Mouse (Mus musculus) stomach, embryonic 14.5 days (tissue): Measurements from ENCODE around the gene Tmem186. TPM values are rescaled to one million over a fixed set of nuclear protein-coding genes. Genes with fewer than 3 reads are reported as not detected.

Experiments used
- ATAC-seq: fragments of 200-750 bp; cut with Nextera tagmentation; 2 replicates; pipeline ENCODE4 v1.8.0; 2017; ENCODE audit warnings: low read depth, moderate TSS enrichment; ENCODE audit not compliant: insufficient number of reproducible peaks, insufficient read depth, low FRiP score
- H3K27ac ChIP-seq: fragments of 300-500 bp; sonication (generic); 2 replicates; pipeline ENCODE4 v1.5.1; 2014; ENCODE audit warnings: mild to moderate bottlenecking, low read length, moderate library complexity, mixed read lengths
- H3K27me3 ChIP-seq: fragments of 300-500 bp; sonication (generic); 2 replicates; pipeline ENCODE4 v1.6.1; 2014; ENCODE audit warnings: low read length, control low read depth, mixed read lengths; ENCODE audit not compliant: control insufficient read depth, insufficient read depth
- H3K36me3 ChIP-seq: fragments of 300-500 bp; sonication (generic); 2 replicates; pipeline ENCODE4 v1.6.1; 2014; ENCODE audit warnings: mild to moderate bottlenecking, control low read depth, low read length, moderate library complexity, mixed read lengths; ENCODE audit not compliant: control insufficient read depth, insufficient read depth
- H3K4me1 ChIP-seq: fragments of 300-500 bp; sonication (generic); 2 replicates; pipeline ENCODE4 v1.6.1; 2014; ENCODE audit warnings: low read length, control low read depth, mixed read lengths; ENCODE audit not compliant: control insufficient read depth, insufficient read depth
- H3K4me2 ChIP-seq: fragments of 300-500 bp; sonication (generic); replicated peaks from 2 replicates; pipeline ENCODE4 v1.6.1; 2014; ENCODE audit warnings: low read depth, low read length, control low read depth
- H3K4me3 ChIP-seq: fragments of 300-500 bp; sonication (generic); 2 replicates; pipeline ENCODE4 v1.5.1; 2014; ENCODE audit warnings: low read depth, low read length, control low read depth
- H3K9ac ChIP-seq: fragments of 300-500 bp; sonication (generic); replicated peaks from 2 replicates; pipeline ENCODE4 v1.6.1; 2014; ENCODE audit warnings: low read depth, mild to moderate bottlenecking, control low read depth, low read length, moderate library complexity, mixed read lengths
- H3K9me3 ChIP-seq: fragments of 300-500 bp; sonication (generic); 2 replicates; pipeline ENCODE4 v1.6.1; 2016; ENCODE audit warnings: low read depth, low read length, control low read depth; ENCODE audit not compliant: control insufficient read depth
- WGBS: fragments of 180-500 bp; shearing (Covaris S2); extraction: QIAGEN DNeasy Blood & Tissue Kit; methylation state at CpG from one replicate; pipeline ENCODE4 v1.1.7; 2014; 5-methylcytosine and 5-hydroxymethylcytosine counted together
- polyA plus RNA-seq: library from polyadenylated mRNA; unstranded; fragments of >200 nt; fragmentation: Nextera tagmentation; extraction: Ambion mirVana; gene quantifications from 2 replicates; pipeline ENCODE4 v1.2.1, GENCODE M21; 2014

Tmem186 gene
- polyA plus RNA-seq, 1 experiment from 2014 or later = 12.1 TPM

DNA sequence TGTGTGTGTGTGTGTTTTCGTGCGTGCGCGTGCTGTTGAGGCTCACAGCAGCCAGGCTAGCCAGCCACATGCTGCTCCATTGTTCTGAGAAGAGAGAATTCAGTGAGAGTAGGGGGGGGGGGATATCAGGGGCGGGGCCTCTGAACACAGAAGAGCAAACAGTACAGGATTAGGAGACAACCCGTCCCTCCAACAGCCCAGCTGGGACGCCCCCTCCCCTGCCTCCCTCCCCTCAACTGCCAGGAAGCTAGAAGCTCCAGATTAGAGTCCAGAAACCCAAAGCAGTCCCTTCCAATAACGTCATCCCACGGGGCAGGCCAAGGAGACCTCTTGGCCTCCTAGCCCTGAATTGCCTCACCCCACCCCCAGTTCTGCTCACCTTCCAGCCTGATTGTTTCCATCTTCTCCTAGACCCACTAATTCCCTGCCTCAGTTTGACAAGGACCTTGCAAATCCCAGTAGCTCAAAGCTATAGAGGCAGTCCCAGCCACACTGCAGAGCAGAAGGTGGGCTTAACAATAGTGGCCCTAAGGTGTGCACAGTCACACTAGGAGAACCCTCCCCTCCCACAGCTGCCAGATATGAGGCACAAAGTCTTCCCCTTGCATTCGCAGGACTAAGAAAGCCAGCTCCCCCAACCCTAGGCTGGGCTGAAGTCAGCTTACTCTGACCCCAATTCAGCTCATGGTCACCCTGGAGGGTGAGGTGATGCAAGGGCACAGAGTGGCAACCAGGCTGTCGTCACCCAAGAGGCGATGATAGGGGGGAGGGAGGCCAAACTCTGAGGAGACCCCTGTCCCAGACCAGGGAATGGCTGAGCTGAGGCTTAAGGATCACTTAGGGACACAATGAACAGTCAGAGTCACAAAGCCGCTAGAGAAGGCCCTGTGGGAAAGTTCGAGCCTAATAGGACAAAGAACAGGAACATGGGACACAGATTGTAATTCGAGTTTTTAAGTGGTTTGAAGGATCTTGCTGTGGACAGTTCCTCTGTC, 32.8 kb upstream of the Tmem186 start:
- Histone ChIP-seq H3K9me3 (no peaks in the 10 kb centered on the region), H3K4me3 (peak overlapping the region; percentile 61), H3K4me2 (peak overlapping the region; percentile 55), H3K27me3 (no peaks in the 10 kb centered on the region), H3K4me1 (peaks cover 29% of the 10 kb centered on the region; the same call in 1 of the 2 replicates), H3K36me3 (no peaks in the 10 kb centered on the region), H3K27ac (0 out of 2 replicates have a peak overlapping the region, but pooled peaks have one; percentile 64), H3K9ac (peak overlapping the region; percentile 49; the same call in 1 of the 2 replicates)
- 7% methylated on average over 14 of the region's 15 CpGs for WGBS
- no peak for ATAC-seq

DNA sequence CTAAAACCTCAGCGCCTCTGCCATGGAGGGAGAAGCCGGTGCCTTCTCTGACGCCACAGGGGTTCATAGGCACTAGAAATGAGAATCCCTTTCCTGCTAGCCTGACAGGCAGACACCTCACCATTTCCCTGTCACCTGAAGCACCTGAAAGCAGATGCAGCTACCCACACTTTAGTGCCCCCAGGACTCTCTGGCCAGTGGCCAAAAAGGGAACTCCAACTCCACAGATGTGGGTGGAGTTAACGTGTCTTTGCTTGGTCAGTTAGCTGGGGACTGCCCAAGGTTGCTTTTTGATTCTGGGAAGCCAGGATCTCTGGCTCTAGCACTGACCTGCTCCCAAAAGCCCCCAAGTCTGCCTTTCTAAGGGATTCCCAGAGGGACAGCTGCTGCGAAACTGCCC, 31.9 kb upstream of the Tmem186 start:
- no peak for ATAC-seq
- Histone ChIP-seq H3K9ac (no peak overlapping the region), H3K27me3 (no peaks in the 10 kb centered on the region), H3K9me3 (no peaks in the 10 kb centered on the region), H3K4me3 (no peak overlapping the region), H3K4me2 (peak overlapping the region; percentile 55), H3K36me3 (no peaks in the 10 kb centered on the region), H3K4me1 (peaks cover 29% of the 10 kb centered on the region; the same call in 1 of the 2 replicates), H3K27ac (no peak overlapping the region)
- 57% methylated on average over 5 of the region's 5 CpGs for WGBS

DNA sequence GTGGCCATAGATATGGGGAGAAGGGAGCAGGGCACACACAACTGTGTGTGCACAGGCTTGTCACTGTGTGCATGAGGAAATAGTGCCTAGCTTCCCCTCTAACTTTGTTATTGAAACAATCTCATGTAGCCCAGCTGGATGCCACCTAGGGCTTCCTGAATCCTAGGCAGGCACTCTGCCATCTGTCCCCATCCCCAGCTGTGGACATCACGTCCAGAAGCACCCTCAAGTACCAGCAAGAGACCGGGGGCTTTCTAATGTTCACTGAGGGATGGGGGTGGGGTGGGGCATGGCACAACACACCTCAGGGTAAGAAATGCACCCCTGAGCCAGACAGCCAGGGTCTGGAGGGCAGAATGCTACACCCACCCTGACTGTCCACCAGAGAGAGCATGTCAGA, 30.9 kb upstream of the Tmem186 start:
- Histone ChIP-seq H3K27ac (no peak overlapping the region), H3K36me3 (no peaks in the 10 kb centered on the region), H3K4me1 (peaks cover 29% of the 10 kb centered on the region; the same call in 1 of the 2 replicates), H3K27me3 (no peaks in the 10 kb centered on the region), H3K4me3 (no peak overlapping the region), H3K9me3 (no peaks in the 10 kb centered on the region), H3K9ac (no peak overlapping the region), H3K4me2 (no peak overlapping the region)
- no peak for ATAC-seq
- WGBS = 83% methylated on average over 2 of the region's 2 CpGs

DNA sequence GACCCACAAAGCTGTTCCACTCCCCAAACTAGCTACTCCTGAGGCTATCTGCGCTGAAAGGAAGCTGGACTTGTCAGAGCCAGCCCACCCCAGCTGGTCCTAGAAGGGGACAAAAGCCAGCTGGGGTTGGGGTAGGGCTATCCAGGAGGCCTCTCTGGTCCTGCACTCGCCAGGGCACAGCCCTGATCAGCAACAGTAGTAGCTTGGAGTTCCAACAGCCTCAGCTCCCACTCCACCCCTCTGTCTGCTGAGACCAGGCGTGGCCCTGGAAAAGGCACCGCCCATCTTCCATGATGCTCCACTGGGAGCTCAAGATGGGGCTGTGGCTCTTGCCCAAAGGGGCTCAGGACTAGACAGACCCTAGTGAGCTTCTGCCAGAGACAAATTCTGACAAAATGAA, 30.3 kb upstream of the Tmem186 start:
- Histone ChIP-seq H3K9ac (no peak overlapping the region), H3K27ac (no peak overlapping the region), H3K4me3 (no peak overlapping the region), H3K4me2 (no peak overlapping the region), H3K27me3 (no peaks in the 10 kb centered on the region), H3K4me1 (peaks cover 29% of the 10 kb centered on the region; the same call in 1 of the 2 replicates), H3K9me3 (no peaks in the 10 kb centered on the region), H3K36me3 (no peaks in the 10 kb centered on the region)
- 54% methylated on average over 4 of the region's 4 CpGs for WGBS
- ATAC-seq = no peak

DNA sequence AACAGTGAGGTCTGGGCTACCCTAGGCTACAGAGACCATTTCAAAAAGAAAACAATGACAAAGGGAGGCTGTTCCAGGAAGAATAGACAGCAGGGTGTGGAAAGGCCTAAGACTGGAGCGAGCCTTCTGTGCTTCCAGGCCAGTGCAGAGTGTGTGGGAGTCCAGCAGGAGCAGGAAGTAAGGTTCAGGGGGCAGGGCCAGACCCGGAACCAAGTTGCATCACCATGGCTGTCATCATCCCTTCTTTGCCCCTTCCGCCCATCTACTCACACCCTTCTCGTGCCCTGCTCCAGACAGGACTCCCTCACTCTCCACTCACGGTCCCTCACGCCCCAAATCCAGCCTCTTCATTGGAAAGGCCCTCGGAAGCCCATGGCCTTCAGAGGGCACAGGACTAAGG, 29.7 kb upstream of the Tmem186 start:
- Histone ChIP-seq H3K9me3 (no peaks in the 10 kb centered on the region), H3K4me2 (no peak overlapping the region), H3K36me3 (no peaks in the 10 kb centered on the region), H3K27me3 (no peaks in the 10 kb centered on the region), H3K4me3 (no peak overlapping the region), H3K27ac (no peak overlapping the region), H3K9ac (no peak overlapping the region), H3K4me1 (peaks cover 29% of the 10 kb centered on the region; the same call in 1 of the 2 replicates)
- ATAC-seq = no peak
- 78% methylated on average over 7 of the region's 7 CpGs for WGBS

DNA sequence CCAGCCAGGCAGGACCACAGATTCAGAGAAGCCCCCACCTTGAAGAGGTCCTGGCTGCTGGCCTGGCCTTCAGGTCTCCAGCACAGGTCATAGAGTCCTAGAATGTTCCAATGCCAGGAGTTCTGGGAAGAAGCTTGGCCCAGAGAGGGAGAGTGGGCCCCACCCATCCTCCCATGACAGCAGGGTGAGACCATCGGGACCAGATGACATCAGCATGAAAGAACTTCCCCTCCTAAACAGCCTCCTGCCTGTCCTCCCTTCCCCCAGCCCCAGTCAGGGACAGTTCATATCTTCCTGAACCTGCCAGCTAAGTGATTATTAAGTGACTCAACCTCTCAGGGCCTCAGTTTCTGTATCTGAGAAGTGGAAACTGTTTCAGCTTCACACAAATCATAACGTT, 28.9 kb upstream of the Tmem186 start:
- H3K36me3 ChIP-seq = peaks cover 5% of the 10 kb centered on the region; the same call in 1 of the 2 replicates
- no peak overlapping the region for H3K4me3 ChIP-seq
- WGBS = 50% methylated on average over 2 of the region's 2 CpGs
- H3K9me3 ChIP-seq = no peaks in the 10 kb centered on the region
- no peak overlapping the region for H3K9ac ChIP-seq
- H3K27ac ChIP-seq = no peak overlapping the region
- ATAC-seq = no peak
- no peaks in the 10 kb centered on the region for H3K27me3 ChIP-seq
- no peak overlapping the region for H3K4me2 ChIP-seq
- peaks cover 29% of the 10 kb centered on the region; the same call in 1 of the 2 replicates for H3K4me1 ChIP-seq

DNA sequence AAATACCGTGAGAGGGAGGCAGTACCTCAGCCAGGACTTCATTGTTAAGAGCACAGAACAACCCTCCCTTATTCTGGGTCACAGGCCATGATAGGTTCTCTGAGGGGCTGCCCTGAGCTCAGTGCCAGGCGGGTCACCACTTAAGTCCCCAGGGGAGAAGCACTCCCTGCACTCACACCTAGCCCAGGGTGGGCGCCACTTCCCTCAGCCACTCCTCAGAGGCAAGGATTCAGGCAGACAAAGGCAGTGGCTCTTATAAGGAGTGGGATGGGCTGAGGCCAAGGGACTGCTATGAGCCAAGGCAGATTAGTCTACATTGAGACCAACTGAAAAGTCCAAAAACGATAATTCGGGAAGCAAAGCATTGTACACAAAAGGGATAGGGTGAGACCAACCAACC, 27.9 kb upstream of the Tmem186 start:
- WGBS = 84% methylated on average over 5 of the region's 5 CpGs
- no peak for ATAC-seq
- no peaks in the 10 kb centered on the region for H3K9me3 ChIP-seq
- H3K36me3 ChIP-seq = peaks cover 6% of the 10 kb centered on the region; the same call in 1 of the 2 replicates
- H3K27me3 ChIP-seq = no peaks in the 10 kb centered on the region
- H3K27ac ChIP-seq = no peak overlapping the region
- H3K4me2 ChIP-seq = no peak overlapping the region
- H3K9ac ChIP-seq = no peak overlapping the region
- peaks cover 23% of the 10 kb centered on the region; the same call in 1 of the 2 replicates for H3K4me1 ChIP-seq
- H3K4me3 ChIP-seq = no peak overlapping the region

DNA sequence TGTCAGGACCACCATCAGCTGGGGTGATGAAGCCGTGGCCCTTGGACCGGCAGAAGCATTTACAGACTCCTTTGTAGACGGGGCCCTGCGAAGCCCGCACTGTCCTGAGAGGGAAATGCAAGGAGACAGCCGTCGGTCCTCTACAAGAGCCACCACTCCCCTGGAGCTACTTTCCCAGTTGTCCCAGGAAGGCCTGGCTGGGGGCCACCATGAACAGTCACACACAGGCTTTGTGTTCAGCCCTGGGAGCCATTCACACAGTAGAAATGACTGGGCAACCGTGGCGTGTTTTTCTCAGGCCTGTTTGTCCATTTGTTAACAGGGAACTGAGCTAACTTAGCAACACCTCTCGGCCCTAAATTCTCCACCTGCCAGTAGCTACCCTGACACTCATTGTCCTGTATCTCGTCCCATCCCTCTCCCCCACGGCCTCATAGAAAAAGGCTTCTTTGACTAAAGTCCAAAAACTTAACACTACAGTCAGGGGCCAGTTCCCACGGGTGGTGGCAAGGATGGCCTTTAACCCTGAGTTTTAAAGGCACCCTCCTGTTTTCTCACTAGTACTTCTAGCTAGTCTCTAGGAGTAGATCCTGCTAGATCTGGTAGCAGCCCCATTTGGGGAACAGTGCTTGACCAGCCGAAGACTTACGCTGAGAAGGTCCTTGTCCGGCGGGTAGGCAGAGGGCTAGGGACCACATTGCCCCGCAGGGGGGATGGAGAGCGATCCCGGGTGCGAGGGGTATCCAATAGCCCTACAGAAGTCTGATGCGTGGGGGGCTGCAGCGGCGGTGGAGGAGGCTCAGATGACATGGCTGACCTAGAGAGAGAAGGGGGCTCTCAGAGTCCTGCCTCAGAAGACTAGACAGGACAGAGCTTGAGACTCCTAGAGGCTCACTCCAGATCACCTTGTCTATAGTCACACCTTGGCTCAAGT, 26.4 kb upstream of the Tmem186 start:
- no peak overlapping the region for H3K27ac ChIP-seq
- no peak for ATAC-seq
- no peaks in the 10 kb centered on the region for H3K9me3 ChIP-seq
- H3K27me3 ChIP-seq = no peaks in the 10 kb centered on the region
- peaks cover 13% of the 10 kb centered on the region; the same call in 1 of the 2 replicates for H3K36me3 ChIP-seq
- H3K4me2 ChIP-seq = no peak overlapping the region
- no peak overlapping the region for H3K4me3 ChIP-seq
- peaks cover 11% of the 10 kb centered on the region; the same call in 1 of the 2 replicates for H3K4me1 ChIP-seq
- no peak overlapping the region for H3K9ac ChIP-seq
- 88% methylated on average over 24 of the region's 24 CpGs for WGBS
